Mouse (Mus musculus) lung, embryonic 14.5 days (tissue): ENCODE data around the gene Slc51a. TPM values are rescaled to one million over a fixed set of nuclear protein-coding genes. Genes with fewer than 3 reads are reported as not detected.

Experiments used
- ATAC-seq: fragments of 200-750 bp; cut with Nextera tagmentation; 2 replicates; pipeline ENCODE4 v1.8.0; 2017; ENCODE audit warnings: mild to moderate bottlenecking, moderate TSS enrichment, moderate library complexity; ENCODE audit not compliant: insufficient read depth
- DNase-seq: peaks from one replicate; pipeline ENCODE4 v3.0.0-alpha.2; 2015
- H3K27ac ChIP-seq: fragments of 300-500 bp; sonication (generic); 2 replicates; pipeline ENCODE4 v1.5.1; 2014; ENCODE audit warnings: low read depth, mild to moderate bottlenecking, moderate library complexity
- H3K27me3 ChIP-seq: fragments of 300-500 bp; sonication (generic); 2 replicates; pipeline ENCODE4 v1.6.1; 2014; ENCODE audit warnings: low read length, control low read depth; ENCODE audit not compliant: insufficient read depth
- H3K36me3 ChIP-seq: fragments of 300-500 bp; sonication (generic); 2 replicates; pipeline ENCODE4 v1.6.1; 2014; ENCODE audit warnings: control low read depth; ENCODE audit not compliant: insufficient read depth
- H3K4me1 ChIP-seq: fragments of 300-500 bp; sonication (generic); 2 replicates; pipeline ENCODE4 v1.6.1; 2014; ENCODE audit warnings: antibody characterized with exemption, control low read depth; ENCODE audit not compliant: insufficient read depth
- H3K4me2 ChIP-seq: fragments of 300-500 bp; sonication (generic); 2 replicates; pipeline ENCODE4 v1.6.1; 2014; ENCODE audit warnings: mild to moderate bottlenecking
- H3K4me3 ChIP-seq: fragments of 300-500 bp; sonication (generic); 2 replicates; pipeline ENCODE4 v1.5.1; 2014; ENCODE audit warnings: low read depth, low read length
- H3K9ac ChIP-seq: fragments of 300-500 bp; sonication (generic); 2 replicates; pipeline ENCODE4 v1.6.1; 2014
- H3K9me3 ChIP-seq: fragments of 300-500 bp; sonication (generic); 2 replicates; pipeline ENCODE4 v1.6.1; 2016; ENCODE audit warnings: low read depth, low read length, control low read depth
- CTCF ChIP-seq: IDR thresholded peaks from 2 replicates; pipeline ENCODE4 v1.5.1; 2016; ENCODE audit warnings: antibody characterized with exemption, low read depth
- WGBS: fragments of 180-500 bp; shearing (Covaris S2); extraction: QIAGEN DNeasy Blood & Tissue Kit; methylation state at CpG from one replicate; pipeline ENCODE4 v1.1.7; 2014; 5-methylcytosine and 5-hydroxymethylcytosine counted together
- polyA plus RNA-seq: library from polyadenylated mRNA; unstranded; fragments of >200 nt; fragmentation: Nextera tagmentation; extraction: Ambion mirVana; gene quantifications from 2 replicates; pipeline ENCODE4 v1.2.1, GENCODE M21; 2014

Gene Slc51a
- polyA plus RNA-seq, 1 experiment from 2014 or later, result 0.24 TPM

DNA sequence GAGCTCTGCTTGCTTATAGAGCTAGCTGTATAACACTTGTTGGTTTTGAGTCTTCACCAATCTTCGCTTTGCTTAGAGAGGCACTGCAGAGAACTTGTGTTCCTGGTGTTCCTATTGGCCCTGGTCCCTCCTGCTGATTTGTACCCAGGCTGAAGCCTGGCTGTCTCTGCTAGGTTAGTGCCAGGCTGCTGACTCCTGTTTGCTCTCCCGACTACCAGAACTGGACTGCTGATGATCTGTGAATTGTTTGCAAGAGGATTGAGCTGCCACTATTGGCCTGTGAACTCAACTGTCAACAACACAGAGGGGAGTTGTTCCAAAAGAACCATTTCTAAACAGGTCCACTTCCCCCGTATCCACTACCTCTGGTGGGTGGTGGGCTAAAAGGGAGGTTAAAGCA is 46.2 kb downstream of the Slc51a start:
- TF ChIP-seq CTCF, result no peak
- 84% methylated on average over 3 of the region's 3 CpGs for whole genome bisulfite sequencing

DNA sequence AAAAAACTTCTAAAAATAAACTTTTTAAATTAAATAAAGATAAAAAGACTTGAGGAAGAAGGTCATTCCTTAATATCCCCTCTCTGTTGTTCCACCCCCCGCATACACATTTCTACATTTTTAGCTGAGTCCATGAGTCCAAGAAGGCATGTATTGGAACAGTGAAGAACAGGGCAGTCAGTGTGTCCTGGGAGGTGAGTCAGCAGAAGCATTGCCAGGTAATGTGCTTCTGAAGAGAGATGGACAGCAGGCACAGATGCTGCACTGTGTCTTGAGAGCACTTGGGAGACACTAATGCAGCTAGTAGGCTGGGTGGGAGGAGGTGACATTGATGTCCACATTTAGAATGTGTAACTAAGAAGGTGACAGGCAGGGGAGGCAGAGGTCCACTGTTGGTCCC is 50.4 kb downstream of the Slc51a start:
- TF ChIP-seq CTCF, result no peak
- DNase-seq (no peak), ATAC-seq (no peak)
- 95% methylated on average over 1 of the region's 1 CpGs for WGBS
- no peaks in the 10 kb centered on the region for H3K4me1 ChIP-seq
- no peaks in the 10 kb centered on the region for H3K27me3 ChIP-seq
- H3K4me2 ChIP-seq, result no peak overlapping the region
- H3K9ac ChIP-seq, result no peak overlapping the region
- no peak overlapping the region for H3K27ac ChIP-seq
- H3K9me3 ChIP-seq, result no peaks in the 10 kb centered on the region
- no peaks in the 10 kb centered on the region for H3K36me3 ChIP-seq
- H3K4me3 ChIP-seq, result no peak overlapping the region

More for the DNA sequence above, 46.2 kb downstream of the Slc51a start:
- H3K4me2 ChIP-seq, result no peak overlapping the region
- no peaks in the 10 kb centered on the region for H3K4me1 ChIP-seq
- no peaks in the 10 kb centered on the region for H3K36me3 ChIP-seq
- H3K9me3 ChIP-seq, result no peaks in the 10 kb centered on the region
- no peaks in the 10 kb centered on the region for H3K27me3 ChIP-seq
- H3K27ac ChIP-seq, result no peak overlapping the region
- no peak overlapping the region for H3K4me3 ChIP-seq
- no peak overlapping the region for H3K9ac ChIP-seq
- DNase-seq, result no peak
- ATAC-seq, result no peak

- no peak for TF ChIP-seq CTCF
- Histone ChIP-seq H3K9ac (no peak overlapping the region), H3K27me3 (no peaks in the 10 kb centered on the region), H3K4me2 (no peak overlapping the region), H3K4me3 (no peak overlapping the region), H3K27ac (no peak overlapping the region), H3K4me1 (no peaks in the 10 kb centered on the region), H3K9me3 (no peaks in the 10 kb centered on the region), H3K36me3 (no peaks in the 10 kb centered on the region)
- WGBS, result 56% methylated on average over 1 of the region's 1 CpGs
- DNase-seq (no peak), ATAC-seq (no peak)
Measured at GRCm38 (mm10) chr16:32436657-32437056, 51.0 kb downstream of the Slc51a start.

- ATAC-seq (no peak), DNase-seq (no peak)
- H3K9me3 ChIP-seq, result no peaks in the 10 kb centered on the region
- no peak overlapping the region for H3K4me2 ChIP-seq
- no peak overlapping the region for H3K4me3 ChIP-seq
- H3K27ac ChIP-seq, result no peak overlapping the region
- H3K9ac ChIP-seq, result no peak overlapping the region
- no peak for TF ChIP-seq CTCF
- no peaks in the 10 kb centered on the region for H3K36me3 ChIP-seq
- no peaks in the 10 kb centered on the region for H3K27me3 ChIP-seq
- H3K4me1 ChIP-seq, result no peaks in the 10 kb centered on the region
Measured at GRCm38 (mm10) chr16:32434691-32435090, 53.0 kb downstream of the Slc51a start.

DNA sequence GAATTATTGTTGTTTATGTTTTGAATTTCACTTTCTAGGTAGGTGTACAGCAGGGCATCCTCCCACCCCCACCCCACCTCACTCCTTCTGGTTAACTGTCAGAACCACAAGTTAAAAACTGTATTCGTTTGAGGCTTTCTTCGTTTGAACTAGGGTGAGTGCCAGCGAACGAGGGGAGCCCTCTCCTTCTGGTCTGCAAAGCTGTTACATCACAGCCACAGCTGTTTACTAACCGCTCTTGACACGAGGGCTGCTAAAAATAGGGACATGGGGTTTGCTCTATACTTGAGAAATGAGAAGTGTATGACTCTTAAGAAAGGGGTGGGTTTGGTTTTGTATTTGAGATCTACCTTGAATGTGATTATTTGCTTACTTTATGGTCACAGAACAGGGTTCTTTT is 53.6 kb downstream of the Slc51a start:
- no peak for TF ChIP-seq CTCF

DNA sequence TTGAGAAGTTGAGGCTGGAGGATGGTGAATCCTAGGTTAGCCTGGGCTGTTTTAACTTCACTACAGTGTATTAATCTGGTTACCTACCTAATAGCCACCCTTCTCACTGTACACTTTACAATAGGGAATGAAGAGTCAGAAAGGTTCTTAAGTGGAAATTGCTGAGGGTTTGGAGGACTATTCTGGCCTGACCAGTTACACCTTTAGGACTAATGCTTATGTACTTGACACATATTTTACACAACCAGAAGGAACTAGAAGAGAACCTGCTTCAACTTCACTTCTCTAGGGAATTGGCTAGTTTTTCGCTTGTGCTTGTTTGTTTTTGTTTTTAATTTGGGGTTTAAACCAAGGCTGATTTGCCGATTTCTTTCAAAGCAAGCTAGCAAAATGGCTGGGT is 54.5 kb downstream of the Slc51a start:
- no peak overlapping the region for H3K9ac ChIP-seq
- DNase-seq, result no peak
- no peak overlapping the region for H3K4me2 ChIP-seq
- no peak overlapping the region for H3K4me3 ChIP-seq
- no peaks in the 10 kb centered on the region for H3K27me3 ChIP-seq
- H3K27ac ChIP-seq, result no peak overlapping the region
- TF ChIP-seq CTCF, result no peak
- H3K4me1 ChIP-seq, result no peaks in the 10 kb centered on the region
- H3K36me3 ChIP-seq, result no peaks in the 10 kb centered on the region
- H3K9me3 ChIP-seq, result no peaks in the 10 kb centered on the region
- no peak for ATAC-seq
- 68% methylated on average over 2 of the region's 2 CpGs for WGBS

More for the DNA sequence above, 53.6 kb downstream of the Slc51a start:
- no peaks in the 10 kb centered on the region for H3K27me3 ChIP-seq
- 36% methylated on average over 6 of the region's 6 CpGs for WGBS
- H3K4me1 ChIP-seq, result no peaks in the 10 kb centered on the region
- H3K36me3 ChIP-seq, result no peaks in the 10 kb centered on the region
- no peak overlapping the region for H3K4me3 ChIP-seq
- peak; percentile 62 for DNase-seq
- H3K4me2 ChIP-seq, result no peak overlapping the region
- no peak overlapping the region for H3K27ac ChIP-seq
- ATAC-seq, result no peak
- H3K9ac ChIP-seq, result no peak overlapping the region
- no peaks in the 10 kb centered on the region for H3K9me3 ChIP-seq

- Histone ChIP-seq H3K4me3 (peak overlapping the region; percentile 86), H3K9me3 (no peaks in the 10 kb centered on the region), H3K9ac (peak overlapping the region; percentile 78; the same call in 1 of the 2 replicates), H3K4me1 (no peaks in the 10 kb centered on the region), H3K4me2 (peak overlapping the region; percentile 89), H3K27me3 (no peaks in the 10 kb centered on the region), H3K27ac (no peak overlapping the region), H3K36me3 (no peaks in the 10 kb centered on the region)
- ATAC-seq (no peak), DNase-seq (no peak)
- no peak for TF ChIP-seq CTCF
- 78% methylated on average over 1 of the region's 1 CpGs for WGBS
Measured at GRCm38 (mm10) chr16:32431926-32432325, 55.8 kb downstream of the Slc51a start.
